Mouse (Mus musculus) spleen, adult 2 months (tissue): ENCODE data around the gene Ppif.

Source experiments
- CTCF ChIP-seq: fragments of 200-500 bp; IDR thresholded peaks from 2 replicates; pipeline ENCODE4 v1.5.1; 2011; ENCODE audit warnings: mild to moderate bottlenecking, inconsistent platforms; ENCODE audit not compliant: insufficient read depth, insufficient read length, insufficient replicate concordance; ENCODE audit errors: extremely low read depth
- POLR2A ChIP-seq: fragments of 200-500 bp; IDR thresholded peaks from 2 replicates; pipeline ENCODE4 v1.6.1; 2011; ENCODE audit warnings: low read depth, low read length, inconsistent platforms

- TF ChIP-seq CTCF = no peak
- no peak for TF ChIP-seq POLR2A
These were observed 27.2 kb downstream of the Ppif start for GRCm38 (mm10) chr14:25720962-25721707.
